Mouse (Mus musculus) right cerebral cortex, postnatal 36 days (tissue): ENCODE measurements around the gene Fdxr.

ENCODE experiments used
- DNase-seq, 2 experiments: peaks; one replicate each; pipeline ENCODE4 v3.0.0; 2022; ENCODE audit warnings: low spot score in 2 of 2, mixed read lengths in 1 of 2

The Fdxr gene

DNA sequence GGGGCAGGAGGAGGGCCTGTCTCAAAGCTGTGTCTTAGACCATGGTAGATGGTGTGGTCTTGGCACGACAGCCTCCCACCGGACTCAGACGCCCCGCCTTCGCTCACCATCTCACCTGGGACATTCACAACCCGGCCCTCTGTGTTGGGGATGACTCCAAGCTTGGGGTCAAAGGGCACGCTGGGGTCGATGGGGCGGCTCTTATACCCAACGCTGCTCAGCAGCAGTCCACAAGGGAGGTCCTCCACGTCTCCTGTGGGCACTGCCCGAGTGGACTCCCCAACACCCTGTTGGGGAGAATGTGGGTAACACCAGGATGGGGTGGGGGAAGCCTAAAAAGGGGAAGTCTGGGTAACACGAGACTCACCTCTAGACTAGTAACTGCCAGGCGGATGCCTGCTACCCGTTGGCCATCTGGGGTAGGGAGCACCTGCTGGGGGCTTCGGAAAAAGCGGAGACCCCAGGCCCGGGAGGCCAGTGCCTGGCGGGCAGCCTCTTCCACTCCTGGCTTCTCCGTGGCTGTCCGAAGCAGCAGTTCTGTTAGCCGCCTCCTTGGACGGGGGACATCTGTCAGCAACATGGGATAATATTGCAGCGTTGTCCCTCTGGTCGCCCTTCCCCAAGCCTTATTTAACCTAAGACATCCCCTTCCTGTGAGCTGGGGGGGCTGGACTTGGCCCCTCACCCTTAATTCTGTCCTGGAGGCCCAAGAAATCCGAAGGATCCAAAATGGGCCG lies 7.4 kb downstream of the Fdxr start:
- no peak for DNase-seq

DNA sequence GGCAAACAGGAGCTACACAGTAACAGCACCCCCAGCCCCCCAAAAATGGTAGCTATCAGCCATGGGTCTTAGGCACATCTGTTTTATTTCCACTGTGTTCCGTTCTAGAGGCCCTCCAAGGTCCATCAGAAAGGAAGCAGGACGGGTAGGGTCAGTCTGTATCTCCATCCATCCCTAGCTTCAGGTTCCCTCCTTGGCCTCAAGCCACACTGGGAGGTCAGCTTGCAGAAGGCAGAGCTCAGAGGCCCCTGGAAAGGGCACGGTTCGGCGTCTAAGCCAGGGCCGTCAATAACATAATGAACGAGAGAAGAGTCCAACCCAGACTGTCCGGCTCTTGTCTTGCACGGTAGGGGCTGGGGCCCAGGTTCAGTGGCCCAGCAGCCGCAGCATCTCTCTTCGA lies 8.9 kb downstream of the Fdxr start:
- DNase-seq = no peak

DNA sequence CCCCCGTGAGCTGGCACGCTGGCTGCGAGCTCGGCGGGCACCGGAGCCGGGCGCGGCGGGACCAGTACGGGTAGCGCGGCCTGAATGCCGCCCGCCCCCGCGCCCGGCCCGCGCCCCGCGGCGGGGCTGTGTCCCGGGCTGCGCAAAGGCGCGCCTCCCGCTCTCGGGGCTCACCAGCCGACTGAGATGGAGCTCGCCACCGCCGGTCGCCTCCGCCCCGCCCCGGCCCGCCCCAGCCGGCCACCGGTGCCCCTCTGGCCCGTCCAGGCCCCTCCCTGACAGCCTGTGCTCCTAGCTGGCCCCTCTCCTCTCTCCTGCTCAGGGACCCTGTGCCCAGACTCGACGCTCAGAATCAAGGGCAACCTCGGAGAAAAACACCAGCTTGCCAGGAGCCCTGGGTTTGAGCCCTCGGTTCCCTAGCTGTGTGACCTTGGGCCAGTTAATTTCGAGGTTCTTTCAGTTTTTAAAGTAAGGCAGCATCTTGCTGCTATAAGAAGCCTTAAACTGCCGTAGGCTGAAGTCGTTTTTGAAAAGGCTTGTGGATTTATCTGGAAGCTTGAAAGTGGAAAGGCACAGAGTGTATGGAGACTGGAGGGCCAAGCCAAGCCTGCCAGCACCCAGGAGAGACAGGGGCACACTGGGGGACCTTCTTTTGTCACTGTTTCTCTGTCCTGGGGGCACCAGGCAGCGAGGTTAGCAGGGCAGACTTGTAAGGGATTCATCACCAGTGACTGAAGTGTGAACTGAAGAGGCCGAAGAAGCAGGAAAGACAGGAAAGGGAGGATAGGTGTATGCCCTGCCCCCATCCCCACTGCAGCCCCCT lies 9.6 kb downstream of the Fdxr start, which contains the start of gene Grin2c:
Grin2c (minus strand) TSS at position 183 of the 823 bp plus-strand sequence.
- DNase-seq = no peak

DNA sequence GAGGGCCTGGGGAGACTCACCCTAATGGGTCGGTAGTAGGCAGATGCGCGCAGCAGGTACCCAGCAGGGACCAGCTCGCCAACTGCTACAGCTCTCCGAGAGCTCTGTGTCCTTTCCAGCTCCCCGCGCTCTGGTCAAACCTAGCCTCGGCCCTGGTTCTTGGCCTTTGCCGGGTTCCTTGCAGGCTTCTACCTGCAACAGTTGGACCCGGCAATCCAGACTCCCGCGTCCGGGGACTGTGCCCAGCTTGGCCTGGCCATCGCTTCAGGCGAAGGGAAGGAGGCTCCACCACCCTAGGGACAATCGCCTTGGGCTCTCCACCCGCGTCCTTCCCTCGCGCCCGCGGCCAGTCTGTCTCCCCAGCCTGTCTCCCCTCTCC lies 10.5 kb downstream of the Fdxr start:
- DNase-seq = no peak

DNA sequence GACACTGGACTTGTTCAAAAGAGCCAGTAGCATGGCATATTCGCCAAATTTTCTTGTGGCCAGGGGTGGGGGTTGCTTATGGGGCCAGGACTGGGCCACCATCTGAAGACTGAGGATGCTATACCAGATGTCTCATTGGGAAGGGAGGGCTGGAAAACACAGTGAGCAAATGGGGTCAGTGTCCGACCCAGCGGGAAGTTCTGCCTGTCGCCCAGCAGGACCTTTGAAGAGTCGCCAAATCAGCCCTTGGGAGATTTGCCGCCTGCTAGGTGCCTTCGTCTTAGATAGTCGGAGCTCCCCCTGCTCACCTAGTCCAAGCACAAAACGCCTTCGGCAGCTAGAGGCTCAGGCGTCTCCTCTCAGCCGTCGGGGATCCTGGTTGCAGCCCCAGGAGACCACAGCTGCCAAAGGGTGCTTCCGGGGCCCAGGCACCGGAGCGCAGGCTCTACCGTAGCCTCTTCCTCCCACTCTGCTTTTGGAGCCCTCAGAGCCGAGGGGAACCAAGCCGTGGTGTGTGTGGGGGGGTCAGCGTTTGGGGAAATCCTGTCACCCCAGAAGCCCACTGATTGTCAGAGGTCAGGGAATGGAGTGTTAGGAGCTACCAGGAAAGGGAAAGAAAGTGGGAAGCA lies 11.0 kb downstream of the Fdxr start:
- DNase-seq = no peak

DNA sequence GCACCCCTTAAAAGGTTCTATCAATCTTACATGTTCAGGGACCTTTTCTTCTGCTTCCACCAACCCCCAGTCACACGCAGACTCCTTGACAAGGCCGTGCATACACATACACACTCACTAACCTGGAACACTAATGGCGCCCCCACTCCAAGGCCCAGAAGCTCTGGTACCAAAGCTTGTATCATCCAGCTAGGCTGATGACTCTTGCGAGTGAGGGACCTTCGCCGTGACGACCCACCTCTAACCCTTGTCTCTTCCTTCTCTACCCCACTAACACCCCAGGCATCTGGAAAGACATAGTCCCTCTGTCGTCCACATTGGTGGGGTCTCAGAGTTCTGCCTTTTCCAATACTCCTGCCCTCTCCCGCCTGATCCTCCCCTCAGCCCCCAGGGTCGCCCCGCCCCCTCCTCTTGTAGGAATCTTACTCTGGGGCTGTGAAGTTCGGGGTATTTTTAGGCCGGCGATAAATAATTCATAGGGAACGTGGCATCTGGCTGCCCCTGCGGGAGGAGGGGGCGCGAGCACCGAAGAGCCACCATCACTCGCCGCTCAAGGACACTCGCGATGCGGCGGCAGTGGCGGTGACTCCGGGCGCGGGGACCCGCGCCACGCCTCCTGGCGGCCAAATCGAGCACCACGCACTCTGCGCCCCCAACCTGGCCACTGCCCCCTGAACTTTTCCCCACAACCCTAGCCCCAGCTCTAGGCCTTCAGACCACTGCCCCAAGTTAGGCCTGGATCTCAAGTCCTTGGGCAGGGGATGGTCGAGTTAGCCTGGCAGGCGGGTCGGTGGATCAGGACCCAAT lies 11.8 kb downstream of the Fdxr start:
- DNase-seq = no peak

DNA sequence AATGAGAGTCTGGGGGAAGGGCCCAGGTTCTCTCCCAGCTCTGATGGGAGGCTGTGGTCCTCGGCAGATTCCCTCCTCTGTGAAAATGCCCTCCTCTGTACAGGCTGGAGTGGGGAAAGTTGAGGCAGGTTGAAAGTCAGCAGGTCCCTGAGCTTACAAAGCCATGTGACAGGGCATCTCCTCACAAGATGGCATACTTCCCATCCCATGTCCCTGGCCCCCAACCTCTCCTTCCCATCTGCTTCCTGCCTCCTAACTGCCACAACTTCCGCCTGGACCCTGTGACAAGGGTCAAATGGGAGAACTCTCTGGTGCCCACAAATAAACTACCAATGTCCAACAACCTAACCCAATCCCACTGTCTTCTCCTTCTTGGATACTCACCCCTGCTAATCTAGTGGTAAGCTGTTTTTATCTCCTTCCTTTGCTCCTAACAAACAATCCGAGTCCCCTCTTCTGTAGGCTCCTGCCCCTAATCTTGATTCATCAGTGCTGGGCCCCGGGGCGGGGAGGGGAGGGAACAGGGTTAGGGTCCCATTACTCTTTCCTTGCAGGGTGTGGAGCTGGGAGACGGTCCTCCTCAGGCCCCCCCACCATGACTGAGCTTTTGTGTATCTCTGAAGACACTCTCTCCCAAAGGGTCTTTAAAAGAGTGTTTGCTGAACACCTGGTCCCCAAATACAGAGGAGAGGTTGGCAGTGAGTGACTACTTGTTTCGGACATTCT lies 12.6 kb downstream of the Fdxr start:
- no peak for DNase-seq

DNA sequence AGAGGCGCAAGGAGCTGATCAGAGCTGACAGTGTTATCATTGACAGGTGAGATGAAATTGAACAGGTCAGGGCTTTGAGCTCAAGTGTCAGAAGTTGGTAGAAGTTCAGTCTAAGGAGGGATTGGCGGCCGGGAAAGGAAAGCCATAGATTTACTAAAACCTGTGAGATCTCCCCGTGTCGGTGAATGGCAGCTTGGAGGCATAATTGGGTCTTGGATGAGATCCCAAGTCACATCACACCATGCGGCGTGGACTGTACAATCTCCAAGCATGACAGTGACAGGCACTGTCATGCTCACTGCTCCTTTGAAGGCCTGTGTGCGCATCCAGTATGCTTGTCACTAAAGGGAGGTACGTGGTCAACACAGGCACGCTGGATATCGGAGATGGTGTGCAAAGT lies 13.9 kb downstream of the Fdxr start:
- no peak for DNase-seq

DNA sequence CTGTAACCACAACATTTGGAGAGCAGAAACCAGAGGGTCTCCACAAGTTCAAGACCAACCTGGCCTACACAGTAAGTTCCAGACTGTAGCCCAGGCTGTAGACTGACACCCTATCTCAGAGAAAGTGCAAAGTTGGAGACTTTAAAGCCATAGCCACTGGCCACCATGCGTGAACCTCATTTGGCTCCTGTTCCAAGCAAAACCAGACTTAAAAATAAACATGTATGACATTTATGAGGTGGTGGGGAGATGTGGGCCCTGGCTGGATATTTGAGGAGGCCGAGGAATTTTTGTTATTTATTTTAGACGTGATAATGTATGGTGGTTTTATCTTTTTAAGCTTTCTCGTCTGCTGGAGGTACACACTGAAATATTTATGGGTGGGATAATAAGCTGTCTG lies 17.7 kb downstream of the Fdxr start:
- DNase-seq = no peak

DNA sequence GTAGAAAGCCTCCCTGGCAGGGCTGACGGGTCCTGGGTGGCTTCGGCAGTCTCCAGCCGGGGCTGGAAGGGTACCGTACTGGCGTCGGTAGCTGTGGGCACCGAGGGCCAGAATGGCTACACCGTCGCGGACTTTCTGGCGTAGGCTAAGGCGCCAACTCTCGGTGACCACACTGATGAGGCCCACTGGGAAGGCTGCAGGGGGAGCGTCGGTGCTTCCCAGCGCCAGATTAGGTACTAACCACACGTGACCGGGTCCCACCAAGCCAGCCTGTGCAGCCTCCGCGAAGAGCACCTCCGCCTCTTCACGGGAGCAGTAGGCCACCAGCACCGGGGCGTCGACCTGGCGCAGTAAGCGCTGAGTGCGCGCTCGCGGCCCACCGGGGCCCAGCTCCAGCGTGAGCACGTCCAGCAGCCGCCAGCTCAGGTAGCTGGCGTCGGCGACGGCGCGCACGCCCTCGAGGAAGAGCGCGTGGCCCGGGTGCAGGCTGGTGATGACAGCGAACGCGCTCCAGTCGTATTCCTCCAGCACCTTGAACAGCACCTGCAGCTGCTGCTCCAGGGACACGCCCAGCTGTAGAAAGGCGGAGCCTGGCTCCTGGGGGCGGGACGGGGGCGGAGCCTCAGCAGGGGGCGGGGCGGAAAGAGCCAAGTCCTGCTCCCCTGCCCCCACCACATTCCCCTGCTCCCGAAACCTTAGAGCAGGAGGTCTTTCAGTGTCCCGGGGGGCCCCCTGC lies 18.9 kb downstream of the Fdxr start:
- DNase-seq = no peak

DNA sequence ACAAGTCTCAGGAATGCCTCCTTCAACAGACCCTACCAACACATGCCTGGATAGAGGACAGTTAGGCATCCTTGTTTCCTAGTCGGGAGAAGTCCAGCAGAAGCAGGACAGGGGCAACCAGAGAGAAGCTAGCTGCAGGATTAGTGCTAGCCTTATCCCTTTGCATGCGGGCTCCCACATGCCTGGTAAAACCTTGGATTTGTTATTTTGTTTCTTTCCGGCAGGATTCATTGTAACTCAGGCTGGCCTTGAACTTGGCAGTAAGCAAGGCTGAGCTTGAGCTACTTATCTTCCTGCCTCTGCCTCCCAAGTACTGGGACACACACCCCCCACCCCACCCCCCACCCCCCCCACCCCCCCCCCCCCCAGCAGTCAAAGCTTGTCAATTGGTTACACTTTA lies 25.6 kb downstream of the Fdxr start:
- DNase-seq = no peak

DNA sequence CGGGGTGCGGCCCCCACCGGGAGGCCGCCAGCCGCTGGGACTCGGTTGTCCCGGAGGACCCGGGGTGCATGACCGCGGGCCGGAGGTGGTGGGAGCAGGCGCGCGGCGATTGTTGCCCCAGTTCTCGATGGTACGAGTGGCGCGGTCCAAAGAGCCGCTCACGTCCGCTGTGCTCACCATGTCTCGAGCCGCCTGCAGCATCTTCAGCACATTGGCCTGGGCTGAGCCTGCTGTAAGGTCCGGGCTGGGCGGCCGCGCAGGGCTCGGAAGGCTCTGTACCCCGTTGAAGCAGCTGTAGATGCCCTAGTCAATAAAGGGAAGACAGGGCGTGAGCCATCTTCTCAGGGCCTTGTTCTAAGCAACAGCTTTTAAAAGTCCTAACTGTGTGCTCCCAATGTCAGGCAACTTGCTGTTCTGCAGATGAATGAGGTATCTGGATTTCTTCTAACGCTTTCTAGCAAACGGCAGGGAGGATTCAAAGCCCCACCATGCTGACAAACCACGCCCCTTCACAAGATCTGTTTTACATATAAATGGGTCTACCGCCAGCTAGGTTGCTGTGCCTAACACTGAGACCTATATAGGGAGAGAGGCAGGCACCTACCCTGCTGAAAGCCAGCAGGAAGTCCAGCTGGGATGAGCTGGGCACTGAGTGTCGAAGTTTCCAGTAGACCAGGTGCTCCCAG lies 26.3 kb downstream of the Fdxr start:
- DNase-seq = no peak

DNA sequence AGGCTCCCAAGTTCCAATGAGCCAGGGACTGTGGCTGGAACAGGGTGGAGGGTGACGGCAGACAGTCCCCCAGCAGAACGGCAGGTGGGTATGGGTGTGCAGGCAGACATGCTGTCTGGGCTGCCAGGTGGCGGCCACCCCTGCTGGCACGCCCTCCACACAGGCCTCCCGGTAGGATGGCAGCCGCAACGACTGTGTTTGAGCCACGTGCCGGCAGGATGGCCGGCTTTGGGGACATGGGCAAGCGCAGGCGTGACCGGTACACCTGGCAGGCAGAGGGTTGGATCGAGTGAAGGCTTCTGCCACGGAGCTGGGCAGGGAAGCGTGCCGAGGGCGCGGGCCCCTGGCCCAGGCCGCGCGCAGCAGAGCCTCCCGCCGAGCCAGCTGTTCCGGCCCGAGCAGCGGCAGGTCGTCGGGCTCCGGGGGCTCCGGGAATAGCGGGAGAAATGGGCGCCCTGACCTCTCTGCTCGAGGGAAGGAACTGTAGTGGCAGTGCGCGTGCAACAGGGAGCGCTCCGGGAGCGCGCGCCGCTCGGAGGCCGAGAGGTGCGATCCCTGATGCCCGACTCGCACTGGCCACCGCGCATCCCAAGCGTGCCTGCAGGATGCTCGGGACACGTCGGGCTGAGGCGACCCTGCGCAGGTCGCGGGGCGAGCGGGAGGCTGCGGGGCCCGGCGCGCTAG lies 27.0 kb downstream of the Fdxr start:
- DNase-seq = no peak

DNA sequence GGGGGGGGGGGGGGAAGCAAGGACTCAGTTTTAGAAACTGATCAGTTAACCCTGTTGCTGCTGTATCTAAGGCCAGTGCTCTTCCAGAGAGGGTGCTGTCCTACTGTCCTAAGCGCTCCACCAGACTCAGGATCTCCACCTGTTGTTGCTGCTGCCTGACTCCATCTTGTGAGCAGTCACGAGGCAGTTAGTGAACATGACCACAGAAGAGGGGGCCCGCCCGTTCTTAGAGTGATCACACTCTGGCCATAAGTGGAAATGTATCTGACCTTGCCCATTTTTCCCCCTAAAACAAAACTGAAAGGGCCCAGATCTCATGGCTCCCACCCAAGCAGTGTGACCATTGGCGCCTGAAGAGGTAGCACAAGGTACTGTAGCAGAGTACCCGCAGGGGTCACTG lies 28.9 kb downstream of the Fdxr start:
- no peak for DNase-seq

DNA sequence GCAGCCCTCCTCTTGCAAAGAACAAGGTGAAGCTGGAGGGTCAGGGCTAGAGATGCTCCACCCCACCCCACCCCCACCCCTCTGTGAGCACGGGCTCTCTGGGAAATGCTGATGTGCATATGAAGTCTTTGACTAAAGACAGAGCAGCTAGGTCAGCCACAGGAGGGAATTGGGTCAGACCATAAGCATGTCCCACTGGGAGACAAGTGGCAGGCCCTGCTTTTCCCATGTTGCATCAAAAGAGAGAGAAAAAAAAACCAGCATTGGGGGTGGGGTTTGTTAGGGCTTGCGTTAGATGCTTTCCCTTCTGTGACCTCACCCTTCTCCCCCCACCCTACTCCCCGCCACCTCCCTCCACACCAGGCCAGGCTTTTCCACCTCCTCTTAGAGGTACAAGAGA lies 29.6 kb downstream of the Fdxr start:
- no peak for DNase-seq

DNA sequence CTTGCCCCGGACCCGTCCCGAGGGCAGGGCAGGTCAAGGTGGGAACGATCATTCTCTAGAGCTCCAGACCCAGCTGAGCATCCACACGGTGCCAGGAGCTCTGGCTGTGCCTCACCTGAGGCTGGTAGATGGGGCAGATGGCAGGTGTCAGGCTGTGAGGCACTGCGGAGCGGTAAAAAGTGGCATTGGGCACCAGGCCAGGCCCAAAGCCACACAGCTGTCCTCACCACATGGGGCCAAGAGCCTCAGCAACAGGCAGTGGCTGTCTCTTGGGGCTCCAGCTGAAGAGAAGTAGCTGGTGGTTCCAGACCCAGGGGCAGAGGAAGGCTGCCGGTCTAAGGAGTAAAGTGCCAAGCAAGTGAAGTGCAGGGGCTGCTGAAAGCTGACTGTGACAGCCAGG lies 30.5 kb downstream of the Fdxr start:
- no peak for DNase-seq

DNA sequence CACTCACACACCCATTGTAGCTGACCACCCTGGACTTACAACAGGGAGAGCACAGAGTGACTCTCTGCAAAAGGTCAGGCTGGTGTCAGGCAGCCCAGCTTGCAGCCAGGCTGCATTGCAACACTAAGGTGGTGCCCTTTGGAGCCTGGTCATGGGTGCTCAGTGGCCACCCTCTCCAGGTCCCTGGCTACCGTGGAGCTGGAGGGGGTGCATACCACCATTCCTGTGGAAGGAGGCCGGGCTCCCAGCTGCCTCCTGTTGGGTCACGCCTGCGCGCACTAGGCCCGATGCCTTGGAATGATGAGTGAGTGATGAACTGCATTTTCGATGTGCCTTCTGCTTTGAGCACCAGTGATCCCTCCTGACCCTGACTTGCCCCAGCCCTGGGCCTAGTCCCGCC lies 32.0 kb downstream of the Fdxr start:
- DNase-seq = no peak

DNA sequence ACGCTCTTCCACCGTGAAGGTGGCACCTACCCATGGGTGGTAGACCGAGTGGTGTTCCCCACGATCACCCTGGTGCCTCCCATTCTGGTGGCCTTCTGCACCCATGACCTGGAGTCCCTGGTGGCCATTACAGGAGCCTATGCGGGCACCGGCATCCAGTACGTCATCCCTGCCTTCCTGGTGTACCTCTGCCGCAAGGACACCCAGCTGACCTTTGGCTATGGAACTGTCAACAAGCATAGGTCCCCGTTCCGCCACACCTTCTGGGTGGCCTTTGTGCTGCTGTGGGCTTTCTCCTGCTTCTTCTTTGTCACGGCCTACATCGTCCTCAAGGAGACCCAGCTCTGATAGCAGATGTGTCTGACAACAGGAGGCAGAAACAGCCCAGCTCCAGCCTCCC lies 33.1 kb downstream of the Fdxr start:
- DNase-seq = no peak

DNA sequence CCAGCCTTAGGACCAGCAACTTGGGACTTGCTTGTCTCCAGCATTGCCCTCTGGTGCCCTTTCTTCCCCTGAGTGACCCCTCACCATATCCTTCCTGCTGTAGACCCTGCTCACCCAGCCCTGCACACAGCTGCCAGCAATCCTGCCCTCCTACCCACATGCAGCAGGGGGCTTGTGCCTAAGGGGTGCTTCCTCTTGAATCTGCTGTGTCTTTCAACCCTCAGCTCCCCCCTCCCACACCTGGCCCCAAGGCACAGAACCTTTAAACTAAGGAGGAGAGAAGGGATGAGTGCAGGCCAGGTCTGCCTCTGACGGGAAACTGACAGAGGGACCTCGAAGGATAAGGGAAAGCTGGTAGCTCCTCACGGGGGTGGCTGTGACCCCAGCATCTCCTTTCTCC lies 34.1 kb downstream of the Fdxr start:
- no peak for DNase-seq
